Mouse (Mus musculus) retina, embryonic 14.5 days (tissue): ENCODE results near the gene Atp5g2.
"Not testable (repeated sequence)": the region's sequence is repeated elsewhere in the genome, so short reads cannot be mapped to it uniquely, and the experiment has no call there.

ENCODE experiments used
- DNase-seq: peaks from one replicate; pipeline ENCODE4 v3.0.0-alpha.2; 2015; ENCODE audit warnings: low spot score

Atp5g2 gene

GRCm38 (mm10) chr15:102669571-102669970 lies 2.6 kb downstream of the Atp5g2 start:
- DNase-seq: no peak

- peak; percentile 75 for DNase-seq
Observed at GRCm38 (mm10) chr15:102665494-102665893, 6.7 kb downstream of the Atp5g2 start.

- DNase-seq: no peak
Observed at GRCm38 (mm10) chr15:102663825-102664224, 8.3 kb downstream of the Atp5g2 start.

GRCm38 (mm10) chr15:102662601-102663000 lies 9.6 kb downstream of the Atp5g2 start:
- not testable (repeated sequence) for DNase-seq

- DNase-seq: no peak
Observed at GRCm38 (mm10) chr15:102657926-102658381, 14.2 kb downstream of the Atp5g2 start.

GRCm38 (mm10) chr15:102656658-102657057 lies 15.5 kb downstream of the Atp5g2 start:
- no peak for DNase-seq

- DNase-seq: not testable (repeated sequence)
Observed at GRCm38 (mm10) chr15:102651928-102652660, 20.1 kb downstream of the Atp5g2 start.

GRCm38 (mm10) chr15:102651107-102651506 lies 21.0 kb downstream of the Atp5g2 start:
- no peak for DNase-seq

- no peak for DNase-seq
Observed at GRCm38 (mm10) chr15:102635817-102636216, 36.3 kb downstream of the Atp5g2 start.

- DNase-seq: no peak
Observed at GRCm38 (mm10) chr15:102634684-102635083, 37.5 kb downstream of the Atp5g2 start.

GRCm38 (mm10) chr15:102625687-102626055 lies 46.5 kb downstream of the Atp5g2 start:
- no peak for DNase-seq

GRCm38 (mm10) chr15:102624970-102625686 lies 47.0 kb downstream of the Atp5g2 start, which contains the start of the genes Gm28047 and Atf7:
Gene Gm28047 (minus strand): TSS chr15:102625067.
Gene Atf7 (minus strand): TSS chr15:102625464.
- peak; percentile 99 for DNase-seq

- DNase-seq: peak; percentile 35
Observed at GRCm38 (mm10) chr15:102624291-102624969, 47.7 kb downstream of the Atp5g2 start.

GRCm38 (mm10) chr15:102623121-102623520 lies 49.0 kb downstream of the Atp5g2 start:
- DNase-seq: no peak

- no peak for DNase-seq
Observed at GRCm38 (mm10) chr15:102622536-102622935, 49.6 kb downstream of the Atp5g2 start.

- DNase-seq: no peak
Observed at GRCm38 (mm10) chr15:102620765-102621164, 51.4 kb downstream of the Atp5g2 start.

- DNase-seq: no peak
Observed at GRCm38 (mm10) chr15:102619486-102619885, 52.7 kb downstream of the Atp5g2 start.

- no peak for DNase-seq
Observed at GRCm38 (mm10) chr15:102617654-102618053, 54.5 kb downstream of the Atp5g2 start.

- DNase-seq: no peak
Observed at GRCm38 (mm10) chr15:102616174-102616573, 56.0 kb downstream of the Atp5g2 start.

- no peak for DNase-seq
Observed at GRCm38 (mm10) chr15:102614224-102614623, 57.9 kb downstream of the Atp5g2 start.

GRCm38 (mm10) chr15:102612966-102613365 lies 59.2 kb downstream of the Atp5g2 start:
- DNase-seq: no peak
